Mouse (Mus musculus) heart, embryonic 14.5 days (tissue): ENCODE data around the gene Ints14. TPM values are rescaled to one million over a fixed set of nuclear protein-coding genes. Genes with fewer than 3 reads are reported as not detected.

ENCODE experiments used
- ATAC-seq: fragments of 200-750 bp; cut with Nextera tagmentation; 2 replicates; pipeline ENCODE4 v1.8.0; 2017; ENCODE audit warnings: low read depth, moderate TSS enrichment; ENCODE audit not compliant: insufficient number of reproducible peaks, insufficient read depth, low FRiP score
- H3K27ac ChIP-seq, 2 experiments: fragments of 200-500 bp in 1 of 2; fragments of 300-500 bp in 1 of 2; sonication (generic) in 1 of 2; replicated peaks in 1 of 2; 2 replicates each; pipeline ENCODE4 v1.5.1; 2012 to 2014; ENCODE audit warnings: low read depth in 2 of 2, low read length in 2 of 2, control low read depth in 1 of 2, mild to moderate bottlenecking in 1 of 2, mixed read lengths in 1 of 2; ENCODE audit not compliant: control insufficient read depth in 1 of 2, insufficient read depth in 1 of 2
- H3K27me3 ChIP-seq: fragments of 300-500 bp; sonication (generic); 2 replicates; pipeline ENCODE4 v1.6.1; 2014; ENCODE audit warnings: mild to moderate bottlenecking, low read length, control low read depth; ENCODE audit not compliant: control insufficient read depth, insufficient read depth
- H3K36me3 ChIP-seq: fragments of 300-500 bp; sonication (generic); 2 replicates; pipeline ENCODE4 v1.6.1; 2014; ENCODE audit warnings: mild to moderate bottlenecking, control low read depth, low read length, mixed read lengths; ENCODE audit not compliant: control insufficient read depth, insufficient read depth
- H3K4me1 ChIP-seq, 2 experiments: fragments of 200-500 bp in 1 of 2; fragments of 300-500 bp in 1 of 2; sonication (generic) in 1 of 2; 2 replicates each; pipeline ENCODE4 v1.6.1; 2012 to 2014; ENCODE audit warnings: low read length in 2 of 2, control low read depth in 1 of 2, mixed read lengths in 1 of 2; ENCODE audit not compliant: control insufficient read depth in 2 of 2, insufficient read depth in 2 of 2
- H3K4me2 ChIP-seq: fragments of 300-500 bp; sonication (generic); 2 replicates; pipeline ENCODE4 v1.6.1; 2014; ENCODE audit warnings: mild to moderate bottlenecking, low read length
- H3K4me3 ChIP-seq, 2 experiments: fragments of 200-500 bp in 1 of 2; fragments of 300-500 bp in 1 of 2; sonication (generic) in 1 of 2; 2 replicates each; pipeline ENCODE4 v1.5.1; 2012 to 2014; ENCODE audit warnings: low read length in 2 of 2, mild to moderate bottlenecking in 2 of 2, control low read depth in 1 of 2, low read depth in 1 of 2, moderate library complexity in 1 of 2; ENCODE audit not compliant: control insufficient read depth in 1 of 2, insufficient read depth in 1 of 2
- H3K9ac ChIP-seq: fragments of 300-500 bp; sonication (generic); 2 replicates; pipeline ENCODE4 v1.6.1; 2014; ENCODE audit warnings: mild to moderate bottlenecking, low read length
- H3K9me3 ChIP-seq: fragments of 300-500 bp; sonication (generic); 2 replicates; pipeline ENCODE4 v1.6.1; 2016; ENCODE audit warnings: low read length, control low read depth; ENCODE audit not compliant: control insufficient read depth
- WGBS: fragments of 180-500 bp; shearing (Covaris S2); extraction: QIAGEN DNeasy Blood & Tissue Kit; methylation state at CpG from one replicate; pipeline ENCODE4 v1.1.7; 2014; 5-methylcytosine and 5-hydroxymethylcytosine counted together
- polyA plus RNA-seq: library from polyadenylated mRNA; unstranded; fragments of >200 nt; fragmentation: Nextera tagmentation; extraction: Ambion mirVana; gene quantifications from 2 replicates; pipeline ENCODE4 v1.2.1, GENCODE M21; 2014

Gene Ints14
- polyA plus RNA-seq, 1 experiment from 2014 or later, result 39.0 TPM

DNA sequence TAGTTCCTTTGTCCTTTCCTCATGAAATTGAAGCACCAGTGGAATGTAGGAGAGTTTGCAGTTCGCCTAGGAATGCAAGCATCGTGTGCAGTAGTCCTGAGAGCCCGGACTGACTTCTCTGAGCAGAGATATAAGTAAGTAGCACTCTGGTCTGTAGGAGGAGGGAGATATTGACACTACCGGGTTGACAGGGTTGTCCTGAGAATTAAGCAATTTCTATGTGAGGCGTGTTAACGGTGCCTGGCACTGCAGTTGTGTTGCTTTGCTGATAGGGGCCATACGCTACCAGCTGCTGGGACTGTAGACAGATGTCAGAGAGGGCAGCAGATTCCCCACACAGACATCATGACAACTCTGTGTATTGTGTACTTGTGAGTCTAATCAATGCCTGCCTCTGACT, 7.5 kb upstream of the Ints14 start:
- peaks cover 38% of the 10 kb centered on the region for H3K27me3 ChIP-seq
- ATAC-seq, result no peak

DNA sequence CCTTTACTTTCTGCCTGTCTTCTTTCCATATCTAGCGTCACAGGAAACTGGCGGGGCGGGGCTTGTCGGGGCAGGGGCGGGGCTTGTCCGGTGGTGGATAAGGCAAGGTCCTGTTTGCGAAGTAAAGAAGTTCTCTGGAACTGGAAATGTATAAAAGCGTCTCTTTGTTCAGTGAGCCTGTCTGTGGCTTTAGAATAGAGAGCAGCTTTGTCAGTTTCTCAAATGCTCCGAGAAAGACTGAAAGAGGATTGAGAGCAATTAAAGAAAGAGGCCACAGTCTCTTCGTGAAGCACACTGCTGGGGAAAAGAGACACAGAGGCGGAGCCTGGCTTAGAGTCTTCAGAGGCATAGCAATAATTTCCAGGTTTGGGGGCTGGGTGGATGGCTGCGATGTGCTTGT, 4.4 kb upstream of the Ints14 start:
- Histone ChIP-seq H3K4me2 (peak overlapping the region; percentile 46), H3K9me3 (no peaks in the 10 kb centered on the region), H3K9ac (no peak overlapping the region), H3K27ac (0 out of 4 replicates have a peak overlapping the region, but pooled peaks of 1 of the 2 experiments have one; percentile 45), H3K27me3 (peaks cover 21% of the 10 kb centered on the region), H3K36me3 (no peaks in the 10 kb centered on the region), H3K4me1 (peaks cover 2 to 6% of the 10 kb centered on the region in 2 experiments; a peak in 3 of 4 replicates), H3K4me3 (no peak overlapping the region)
- ATAC-seq, result no peak
- WGBS, result 22% methylated on average over 12 of the region's 12 CpGs

More for the DNA sequence above, 7.5 kb upstream of the Ints14 start:
- no peaks in the 10 kb centered on the region for H3K9me3 ChIP-seq
- no peak overlapping the region for H3K27ac ChIP-seq
- H3K4me2 ChIP-seq, result no peak overlapping the region
- H3K4me1 ChIP-seq, result peaks cover 0 to 6% of the 10 kb centered on the region in 2 experiments; a peak in 1 of 4 replicates
- H3K36me3 ChIP-seq, result no peaks in the 10 kb centered on the region
- WGBS, result 35% methylated on average over 7 of the region's 7 CpGs
- H3K9ac ChIP-seq, result no peak overlapping the region
- no peak overlapping the region for H3K4me3 ChIP-seq

DNA sequence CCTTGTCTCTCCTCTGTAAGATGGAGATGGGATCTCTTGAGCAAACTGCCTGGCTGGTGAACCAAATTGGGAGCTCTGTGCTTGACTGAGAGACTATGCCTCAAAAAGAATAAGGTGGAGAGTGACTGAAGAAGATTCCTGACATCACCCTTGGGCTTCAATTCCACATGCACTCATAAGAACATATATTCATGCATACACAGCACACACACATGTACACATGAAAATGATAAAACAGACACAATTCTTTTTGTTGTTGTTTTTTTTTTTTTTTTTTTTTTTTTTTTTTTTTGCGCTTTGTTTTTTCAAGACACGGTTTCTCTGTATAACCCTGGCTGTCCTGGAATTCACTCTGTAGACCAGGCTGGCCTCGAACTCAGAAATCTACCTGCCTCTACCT, 3.4 kb upstream of the Ints14 start:
- Histone ChIP-seq H3K36me3 (0 out of 2 replicates have a peak, but pooled peaks cover 4% of the 10 kb centered on the region), H3K4me1 (peaks cover 2 to 13% of the 10 kb centered on the region in 2 experiments; a peak in 3 of 4 replicates), H3K9me3 (no peaks in the 10 kb centered on the region), H3K9ac (no peak overlapping the region), H3K27ac (no peak overlapping the region), H3K27me3 (peaks cover 14% of the 10 kb centered on the region), H3K4me3 (no peak overlapping the region), H3K4me2 (no peak overlapping the region)
- ATAC-seq, result no peak
- WGBS, result 82% methylated on average over 3 of the region's 3 CpGs

GRCm38 (mm10) chr9:64960978-64961320, 244 bp downstream of the Ints14 start:
- peak overlapping the region; percentile 86 to 95 for H3K27ac ChIP-seq
- peak overlapping the region; percentile 81 for H3K9ac ChIP-seq
- peaks cover 2 to 13% of the 10 kb centered on the region in 2 experiments; a peak in 3 of 4 replicates for H3K4me1 ChIP-seq
- H3K27me3 ChIP-seq, result no peaks in the 10 kb centered on the region
- WGBS, result 2% methylated on average over 17 of the region's 17 CpGs
- H3K4me2 ChIP-seq, result peak overlapping the region; percentile 82
- peak; percentile 79 for ATAC-seq
- no peaks in the 10 kb centered on the region for H3K9me3 ChIP-seq
- peaks cover 37% of the 10 kb centered on the region for H3K36me3 ChIP-seq
- peak overlapping the region; percentile 59 to 95 for H3K4me3 ChIP-seq

DNA sequence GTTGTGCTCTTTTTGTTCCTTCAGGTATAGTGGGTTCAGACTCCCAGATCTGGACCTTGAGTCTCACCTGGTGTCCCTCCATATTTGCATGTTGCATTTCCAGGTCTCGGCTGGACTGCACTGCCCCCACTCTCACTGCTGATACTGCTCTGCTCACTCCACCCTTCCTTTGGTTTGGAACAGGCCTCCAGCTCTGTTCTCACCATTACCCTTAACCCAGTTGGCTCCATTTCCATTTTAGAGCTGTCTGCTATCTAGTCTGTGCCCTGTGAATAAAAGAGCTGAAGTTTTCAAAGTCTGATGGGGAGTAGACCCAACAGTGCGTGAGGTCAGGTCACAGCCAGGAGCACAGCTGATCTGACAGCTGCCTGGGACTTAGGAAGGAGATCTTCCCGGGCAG, 19.8 kb downstream of the Ints14 start:
- ATAC-seq, result no peak
- Histone ChIP-seq H3K9me3 (no peaks in the 10 kb centered on the region), H3K4me3 (no peak overlapping the region), H3K9ac (no peak overlapping the region), H3K4me2 (no peak overlapping the region), H3K4me1 (peaks cover 6 to 10% of the 10 kb centered on the region in 2 experiments), H3K27me3 (no peaks in the 10 kb centered on the region), H3K27ac (no peak overlapping the region), H3K36me3 (peaks cover 98% of the 10 kb centered on the region)
- WGBS, result 73% methylated on average over 3 of the region's 3 CpGs

DNA sequence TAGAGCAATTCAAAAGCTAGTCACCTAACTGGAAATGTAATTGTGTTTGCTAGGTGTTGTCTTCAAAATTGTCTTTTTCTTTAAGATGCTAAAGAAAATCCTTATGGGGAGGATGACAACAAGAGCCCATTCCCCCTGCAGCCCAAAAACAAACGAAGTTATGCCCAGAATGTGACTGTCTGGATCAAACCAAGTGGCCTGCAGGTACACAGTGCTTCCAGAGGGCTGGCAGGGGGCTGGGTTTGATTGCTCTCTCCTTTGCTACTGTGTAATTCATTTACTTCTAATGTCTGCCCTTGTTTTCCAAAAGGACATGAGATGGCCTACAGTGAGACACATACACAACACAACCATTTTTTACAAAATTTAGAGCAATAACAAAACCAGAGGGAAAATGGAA, 21.2 kb downstream of the Ints14 start:
- no peak for ATAC-seq
- H3K4me2 ChIP-seq, result no peak overlapping the region
- peaks cover 9 to 19% of the 10 kb centered on the region in 2 experiments for H3K4me1 ChIP-seq
- H3K9ac ChIP-seq, result no peak overlapping the region
- H3K27me3 ChIP-seq, result no peaks in the 10 kb centered on the region
- H3K9me3 ChIP-seq, result no peaks in the 10 kb centered on the region
- no peak overlapping the region for H3K27ac ChIP-seq
- 77% methylated on average over 1 of the region's 1 CpGs for WGBS
- H3K36me3 ChIP-seq, result peaks cover 98% of the 10 kb centered on the region
- H3K4me3 ChIP-seq, result no peak overlapping the region

DNA sequence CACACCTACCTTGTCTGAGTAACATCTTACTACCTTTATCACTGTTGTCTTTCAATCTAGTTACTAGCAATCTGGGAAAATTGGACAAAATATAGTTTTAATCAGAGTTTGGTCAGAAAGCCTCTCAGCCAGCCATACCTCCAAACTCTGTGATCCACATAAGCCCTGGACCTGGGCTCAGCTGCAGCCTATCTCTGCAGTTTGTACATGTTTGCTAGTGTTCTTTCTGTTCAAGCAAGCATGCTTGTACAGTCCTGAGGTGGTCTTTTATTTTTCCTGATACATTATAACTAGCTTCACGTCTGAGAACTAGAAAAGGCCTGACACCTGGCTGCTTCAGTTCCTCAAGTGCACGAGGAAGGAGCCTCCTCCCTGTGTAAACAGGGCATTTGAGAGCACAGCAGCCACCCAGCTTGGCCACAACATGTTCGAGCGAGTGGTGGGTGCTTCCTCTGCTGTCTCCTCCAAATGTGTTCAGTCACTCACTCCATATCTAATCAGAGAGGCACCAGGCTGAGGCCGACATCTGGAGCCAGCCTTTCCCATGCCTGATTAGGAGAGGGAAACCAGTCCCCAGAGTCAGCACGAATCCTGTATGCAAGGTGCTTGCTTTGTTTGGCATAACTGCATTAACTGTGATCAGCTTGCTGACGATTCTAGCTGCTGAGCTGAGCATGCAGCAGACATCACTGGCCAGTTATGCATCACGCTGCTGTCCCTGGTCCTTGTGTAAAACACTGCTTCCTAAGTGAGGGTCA, 24.5 kb downstream of the Ints14 start:
- Histone ChIP-seq H3K4me3 (no peak overlapping the region), H3K27ac (peak overlapping the region; percentile 82), H3K9ac (peak overlapping the region; percentile 41), H3K36me3 (peaks cover 99% of the 10 kb centered on the region), H3K4me2 (no peak overlapping the region), H3K4me1 (peaks cover 9 to 29% of the 10 kb centered on the region in 2 experiments), H3K9me3 (no peaks in the 10 kb centered on the region), H3K27me3 (no peaks in the 10 kb centered on the region)
- WGBS, result 10% methylated on average over 8 of the region's 8 CpGs
- peak; percentile 44; the same call in 1 of the 2 replicates for ATAC-seq
